Mouse (Mus musculus) T-helper 17 cell (primary cell): ENCODE results near the gene Arsg.

Experiments used
- in situ Hi-C, 2 experiments: fragments of 300-600 bp; cut with MboI, MseI; formaldehyde crosslinking; loops; 1 replicate in 1 of 2; 2 replicates in 1 of 2; pipeline ENCODE4 v1.15.1; 2025; ENCODE audit warnings: high pct_unique_total_duplicates in 2 of 2

The Arsg gene

GRCm38 (mm10) chr11:109466987-109467386, 6.2 kb upstream of the Arsg start:
- in situ Hi-C loops = no loop called here

- in situ Hi-C loops = no loop called here
Observed at GRCm38 (mm10) chr11:109468133-109468532, 5.0 kb upstream of the Arsg start.

GRCm38 (mm10) chr11:109470170-109470569, 3.0 kb upstream of the Arsg start:
- in situ Hi-C loops = loop anchor here in 1 of 2 experiments (10.0 kb wide), 1 partner anchor 865 kb away; the partner anchor contains the start of gene Abca5

- in situ Hi-C loops = loop anchor here in 1 of 2 experiments (10.0 kb wide), 1 partner anchor 864 kb away; the partner anchor contains the start of gene Abca5
Observed at GRCm38 (mm10) chr11:109470921-109471861, 2.0 kb upstream of the Arsg start.

GRCm38 (mm10) chr11:109472171-109472691, 943 bp upstream of the Arsg start:
- in situ Hi-C loops = loop anchor here in 1 of 2 experiments (10.0 kb wide), 1 partner anchor 863 kb away; the partner anchor contains the start of gene Abca5

GRCm38 (mm10) chr11:109472821-109473170, 378 bp upstream of the Arsg start:
- in situ Hi-C loops = loop anchor here in 1 of 2 experiments (10.0 kb wide), 1 partner anchor 862 kb away; the partner anchor contains the start of gene Abca5

- in situ Hi-C loops = loop anchor here in 1 of 2 experiments (10.0 kb wide), 1 partner anchor 861 kb away; the partner anchor contains the start of gene Abca5
Observed at GRCm38 (mm10) chr11:109474086-109474742, 1.0 kb downstream of the Arsg start.

GRCm38 (mm10) chr11:109474836-109475235, 1.7 kb downstream of the Arsg start:
- in situ Hi-C loops = loop anchor here in 1 of 2 experiments (10.0 kb wide), 1 partner anchor 860 kb away; the partner anchor contains the start of gene Abca5

- in situ Hi-C loops = loop anchor here in 1 of 2 experiments (10.0 kb wide), 1 partner anchor 859 kb away; the partner anchor contains the start of gene Abca5
Observed at GRCm38 (mm10) chr11:109475717-109476116, 2.5 kb downstream of the Arsg start.

- in situ Hi-C loops = loop anchor here in 1 of 2 experiments (10.0 kb wide), 1 partner anchor 859 kb away; the partner anchor contains the start of gene Abca5
Observed at GRCm38 (mm10) chr11:109476241-109476640, 3.1 kb downstream of the Arsg start.

- in situ Hi-C loops = loop anchor here in 1 of 2 experiments (10.0 kb wide), 1 partner anchor 858 kb away; the partner anchor contains the start of gene Abca5
Observed at GRCm38 (mm10) chr11:109476653-109477052, 3.5 kb downstream of the Arsg start.

GRCm38 (mm10) chr11:109477606-109478380, 4.6 kb downstream of the Arsg start:
- in situ Hi-C loops = loop anchor here in 1 of 2 experiments (10.0 kb wide), 1 partner anchor 857 kb away; the partner anchor contains the start of gene Abca5

GRCm38 (mm10) chr11:109479575-109480285, 6.6 kb downstream of the Arsg start:
- in situ Hi-C loops = loop anchor here in 1 of 2 experiments (10.0 kb wide), 1 partner anchor 855 kb away; the partner anchor contains the start of gene Abca5

GRCm38 (mm10) chr11:109480440-109480839, 7.3 kb downstream of the Arsg start:
- in situ Hi-C loops = no loop called here

- in situ Hi-C loops = no loop called here
Observed at GRCm38 (mm10) chr11:109485398-109486045, 12.3 kb downstream of the Arsg start.

GRCm38 (mm10) chr11:109487111-109487510, 13.9 kb downstream of the Arsg start:
- in situ Hi-C loops = no loop called here

- in situ Hi-C loops = no loop called here
Observed at GRCm38 (mm10) chr11:109487991-109488684, 15.0 kb downstream of the Arsg start.

- in situ Hi-C loops = no loop called here
Observed at GRCm38 (mm10) chr11:109489763-109490162, 16.6 kb downstream of the Arsg start.

- in situ Hi-C loops = no loop called here
Observed at GRCm38 (mm10) chr11:109491844-109492243, 18.7 kb downstream of the Arsg start.
